Mouse (Mus musculus): ENCODE measurements around the gene Ogfod2.

Gene Ogfod2

GRCm38 (mm10) chr5:124150895-124151294 is 38.8 kb downstream of the Ogfod2 start:
- no peak for DNase-seq (ENCODE audit: low spot score in 2 of 2)

GRCm38 (mm10) chr5:124152734-124153133 is 40.6 kb downstream of the Ogfod2 start:
- no peak for DNase-seq (ENCODE audit: low spot score in 2 of 2)

GRCm38 (mm10) chr5:124155943-124156342 is 43.8 kb downstream of the Ogfod2 start:
- DNase-seq (ENCODE audit: low spot score in 2 of 2): no peak

GRCm38 (mm10) chr5:124158305-124158704 is 46.2 kb downstream of the Ogfod2 start:
- DNase-seq (ENCODE audit: low spot score in 2 of 2): no peak

- no peak for DNase-seq (ENCODE audit: low spot score in 2 of 2)
Observed at GRCm38 (mm10) chr5:124159453-124159852, 47.4 kb downstream of the Ogfod2 start.

- no peak for DNase-seq (ENCODE audit: low spot score in 2 of 2)
Observed at GRCm38 (mm10) chr5:124161831-124162230, 49.7 kb downstream of the Ogfod2 start.

GRCm38 (mm10) chr5:124162577-124162976 is 50.5 kb downstream of the Ogfod2 start:
- peak; percentile 76 to 85 for DNase-seq (ENCODE audit: low spot score in 2 of 2)

GRCm38 (mm10) chr5:124163445-124163844 is 51.3 kb downstream of the Ogfod2 start:
- no peak for DNase-seq (ENCODE audit: low spot score in 2 of 2)

All from thymus, postnatal 10 days (tissue).